Mouse (Mus musculus) CH12.LX (cell line): Measurements from ENCODE around the gene Snta1. TPM values are rescaled to one million over a fixed set of nuclear protein-coding genes. Genes with fewer than 3 reads are reported as not detected.
A peak's percentile ranks its signal among the peaks of the same experiment; 100 is the strongest.
"Not testable (repeated sequence)": the region's sequence is repeated elsewhere in the genome, so short reads cannot be mapped to it uniquely, and the experiment has no call there.

Experiments
- DNase-seq: peaks from one replicate; pipeline ENCODE4 v3.0.0-alpha.2; 2013; ENCODE audit errors: extremely low read depth
- H3K27ac ChIP-seq: 2 replicates; pipeline ENCODE4 v1.5.1; 2012; ENCODE audit warnings: low read depth, mild to moderate bottlenecking, control low read depth, moderate library complexity; ENCODE audit not compliant: insufficient read depth
- H3K27me3 ChIP-seq: replicated peaks from 2 replicates; pipeline ENCODE3; 2012; ENCODE audit warnings: inconsistent platforms
- H3K36me3 ChIP-seq, 2 experiments: replicated peaks in 1 of 2; 2 replicates each; pipeline versions ENCODE3 to v1.6.1; 2012; ENCODE audit warnings: inconsistent platforms in 1 of 2, low read length in 1 of 2, mild to moderate bottlenecking in 1 of 2, mixed read lengths in 1 of 2, moderate library complexity in 1 of 2; ENCODE audit not compliant: control insufficient read depth in 1 of 2, insufficient read depth in 1 of 2
- H3K4me1 ChIP-seq, 2 experiments: 2 replicates each; pipeline ENCODE4 v1.6.1; 2012; ENCODE audit warnings: inconsistent platforms in 1 of 2, moderate library complexity in 1 of 2; ENCODE audit not compliant: insufficient read depth in 2 of 2, control insufficient read depth in 1 of 2
- H3K4me2 ChIP-seq: 2 replicates; pipeline ENCODE4 v1.6.1; 2012; ENCODE audit warnings: low read depth, mild to moderate bottlenecking, control low read depth; ENCODE audit not compliant: poor library complexity, insufficient read depth, severe bottlenecking
- H3K4me3 ChIP-seq, 3 experiments: fragments of 150-350 bp in 1 of 3; sonication (generic) in 1 of 3; replicated peaks in 1 of 3; 2 replicates each; pipeline versions ENCODE3 to v1.5.1; 2011 to 2012; ENCODE audit warnings: low read depth in 2 of 3, low read length in 2 of 3, mild to moderate bottlenecking in 2 of 3, moderate library complexity in 2 of 3, control low read depth in 1 of 3, improper control_type of control experiment in 1 of 3, inconsistent platforms in 1 of 3, mixed read lengths in 1 of 3; ENCODE audit not compliant: poor library complexity in 1 of 3
- H3K79me2 ChIP-seq: replicated peaks from 2 replicates; pipeline ENCODE4 v1.6.1; 2012; ENCODE audit warnings: mild to moderate bottlenecking, moderate library complexity; ENCODE audit not compliant: control insufficient read depth, poor library complexity, insufficient read depth, severe bottlenecking; ENCODE audit errors: extremely low read depth
- H3K9ac ChIP-seq: 2 replicates; pipeline ENCODE4 v1.6.1; 2012; ENCODE audit warnings: low read depth, mild to moderate bottlenecking, control low read depth, moderate library complexity; ENCODE audit not compliant: insufficient read depth
- H3K9me3 ChIP-seq: replicated peaks from 2 replicates; pipeline ENCODE3; 2012; ENCODE audit warnings: low read length, inconsistent platforms, mixed read lengths
- CHD2 ChIP-seq: IDR thresholded peaks from 2 replicates; pipeline ENCODE4 v1.6.1; 2011; ENCODE audit warnings: low read length, improper control_type of control experiment
- CTCF ChIP-seq, 2 experiments: IDR thresholded peaks in 1 of 2; conservative IDR thresholded peaks in 1 of 2; 2 replicates each; pipeline ENCODE4 v1.5.1; 2011 to 2012; ENCODE audit warnings: low read depth in 2 of 2, low read length in 2 of 2, improper control_type of control experiment in 1 of 2, inconsistent platforms in 1 of 2, mild to moderate bottlenecking in 1 of 2, moderate library complexity in 1 of 2
- E2F4 ChIP-seq: IDR thresholded peaks from 2 replicates; pipeline ENCODE4 v1.6.1; 2011; ENCODE audit warnings: low read depth, low read length, improper control_type of control experiment; ENCODE audit not compliant: insufficient replicate concordance
- ELF1 ChIP-seq: IDR thresholded peaks from 2 replicates; pipeline ENCODE4 v1.6.1; 2014; ENCODE audit warnings: low read depth, mild to moderate bottlenecking, inconsistent platforms, low read length, improper control_type of control experiment
- GABPA ChIP-seq: IDR thresholded peaks from 2 replicates; pipeline ENCODE4 v1.6.1; 2012; ENCODE audit warnings: low read depth, low read length, improper control_type of control experiment, inconsistent platforms; ENCODE audit not compliant: insufficient replicate concordance
- HCFC1 ChIP-seq: IDR thresholded peaks from 2 replicates; pipeline ENCODE4 v1.6.1; 2012; ENCODE audit warnings: low read depth, mild to moderate bottlenecking, inconsistent platforms, low read length, improper control_type of control experiment
- IRF4 ChIP-seq: IDR thresholded peaks from 2 replicates; pipeline ENCODE4 v1.6.1; 2014; ENCODE audit warnings: low read depth, mild to moderate bottlenecking, inconsistent platforms, low read length, improper control_type of control experiment
- JUN ChIP-seq: IDR thresholded peaks from 2 replicates; pipeline ENCODE4 v1.6.1; 2011; ENCODE audit warnings: low read depth, mild to moderate bottlenecking, low read length, improper control_type of control experiment, moderate library complexity; ENCODE audit not compliant: insufficient read depth
- MXI1 ChIP-seq: IDR thresholded peaks from 2 replicates; pipeline ENCODE4 v1.6.1; 2011; ENCODE audit warnings: mild to moderate bottlenecking, low read depth, low read length, improper control_type of control experiment
- NRF1 ChIP-seq: IDR thresholded peaks from 2 replicates; pipeline ENCODE4 v1.6.1; 2014; ENCODE audit warnings: low read depth, mild to moderate bottlenecking, inconsistent platforms, low read length, improper control_type of control experiment, moderate library complexity
- PAX5 ChIP-seq: IDR thresholded peaks from 2 replicates; pipeline ENCODE4 v1.6.1; 2012; ENCODE audit warnings: low read length, inconsistent platforms, mixed read lengths
- POLR2A ChIP-seq: IDR thresholded peaks from 2 replicates; pipeline ENCODE4 v1.6.1; 2011; ENCODE audit warnings: low read depth, mild to moderate bottlenecking, improper control_type of control experiment, low read length
- POLR2AphosphoS2 ChIP-seq: IDR thresholded peaks from 2 replicates; pipeline ENCODE4 v1.6.1; 2011; ENCODE audit warnings: low read depth, low read length, improper control_type of control experiment
- SIN3A ChIP-seq: IDR thresholded peaks from 2 replicates; pipeline ENCODE4 v1.6.1; 2012; ENCODE audit warnings: low read length, improper control_type of control experiment, inconsistent platforms
- SMC3 ChIP-seq: IDR thresholded peaks from 2 replicates; pipeline ENCODE4 v1.6.1; 2011; ENCODE audit warnings: low read depth, low read length, improper control_type of control experiment
- USF1 ChIP-seq: IDR thresholded peaks from 2 replicates; pipeline ENCODE4 v1.6.1; 2014; ENCODE audit warnings: low read depth, mild to moderate bottlenecking, inconsistent platforms, low read length, improper control_type of control experiment
- USF2 ChIP-seq: conservative IDR thresholded peaks from 2 replicates; pipeline ENCODE4 v1.6.1; 2011; ENCODE audit warnings: low read depth, low read length, improper control_type of control experiment
- ZC3H11A ChIP-seq: IDR thresholded peaks from 2 replicates; pipeline ENCODE4 v1.6.1; 2012; ENCODE audit warnings: low read depth, mild to moderate bottlenecking, inconsistent platforms, low read length, improper control_type of control experiment
- ZKSCAN1 ChIP-seq: IDR thresholded peaks from 2 replicates; pipeline ENCODE4 v1.6.1; 2012; ENCODE audit warnings: low read depth, inconsistent platforms, low read length, improper control_type of control experiment, borderline replicate concordance
- ZMIZ1 ChIP-seq: IDR thresholded peaks from 2 replicates; pipeline ENCODE4 v1.6.1; 2012; ENCODE audit warnings: low read depth, mild to moderate bottlenecking, inconsistent platforms, low read length, improper control_type of control experiment
- dilution Hi-C: fragments of 300-500 bp; cut with MboI; formaldehyde crosslinking; loops from 2 replicates; pipeline ENCODE4 v1.14.3; 2020; ENCODE audit warnings: low sequenced_read_pairs; ENCODE audit not compliant: extremely low pct_unique_long_range_greater_than_20kb, extremely low pct_ligation_motif_present
- in situ Hi-C: fragments of 300-500 bp; cut with MboI; formaldehyde crosslinking; loops from 3 replicates; pipeline ENCODE4 v1.14.3; 2019; ENCODE audit warnings: low sequenced_read_pairs, low pct_ligation_motif_present, low pct_unique_long_range_greater_than_20kb, mixed read lengths
- polyA plus RNA-seq: library from polyadenylated mRNA; unstranded; fragments of >175 nt; gene quantifications from 2 replicates; pipeline ENCODE4 v1.2.1, GENCODE M21; 2012; ENCODE audit warnings: low read depth; ENCODE audit not compliant: insufficient read length
- total RNA-seq, 2 experiments: library from RNA; depleted of rRNA; stranded (reverse); fragments of 300-350 nt in 1 of 2; fragments of >200 nt in 1 of 2; gene quantifications; 2 replicates each; pipeline ENCODE4 v1.2.3; 2012 to 2014

The Snta1 gene
- total and polyA plus RNA-seq, 3 experiments = 0.33 TPM; not detected in 2

GRCm38 (mm10) chr2:154354000-154354425, 53.9 kb downstream of the Snta1 start:
- H3K9me3 ChIP-seq, DNase-seq, H3K27me3 ChIP-seq, in situ Hi-C loops, H3K79me2 ChIP-seq, H3K4me2 ChIP-seq, dilution Hi-C loops: not testable (repeated sequence)
- Histone ChIP-seq H3K9ac (peak overlapping the region; percentile 76), H3K4me1 (peaks cover 0 to 13% of the 10 kb centered on the region in 2 experiments; a peak in 1 of 4 replicates), H3K36me3 (peaks cover 26 to 40% of the 10 kb centered on the region in 2 experiments), H3K4me3 (peak overlapping the region; percentile 59 to 78 (median 68)), H3K27ac (peak overlapping the region; percentile 72)
- peak; percentile 37; the same call in 1 of the 2 replicates for TF ChIP-seq POLR2A

- H3K9ac ChIP-seq = no peak overlapping the region
- H3K9me3 ChIP-seq = no peaks in the 10 kb centered on the region
- no peak for TF ChIP-seq NRF1
- TF ChIP-seq USF1 = no peak
- no peak for TF ChIP-seq CTCF (conservative IDR thresholded peaks at IDR 0.05 in 1 of 2, IDR thresholded peaks at IDR 0.05 in 1 of 2; ENCODE audit: low read depth in 2 of 2, low read length in 2 of 2)
- TF ChIP-seq MXI1 = no peak
- no peak for TF ChIP-seq GABPA
- no peak for TF ChIP-seq CHD2
- no peak for TF ChIP-seq ELF1
- TF ChIP-seq PAX5 = no peak
- no peak for TF ChIP-seq HCFC1
- TF ChIP-seq POLR2A = no peak
- TF ChIP-seq IRF4 = no peak
- TF ChIP-seq, all 38 proteins: peak for 0
- H3K4me1 ChIP-seq = peaks cover 0 to 13% of the 10 kb centered on the region in 2 experiments; a peak in 1 of 4 replicates
- no peaks in the 10 kb centered on the region for H3K27me3 ChIP-seq
- DNase-seq = no peak
- H3K36me3 ChIP-seq = peaks cover 53 to 84% of the 10 kb centered on the region in 2 experiments
- peaks cover 5% of the 10 kb centered on the region; the same call in 1 of the 2 replicates for H3K79me2 ChIP-seq
- dilution Hi-C loops (no loop called here), in situ Hi-C loops (no loop called here)
- no peak overlapping the region for H3K4me3 ChIP-seq
- H3K4me2 ChIP-seq = no peak overlapping the region
- H3K27ac ChIP-seq = no peak overlapping the region
Measured at GRCm38 (mm10) chr2:154348152-154348551, 59.7 kb downstream of the Snta1 start.

GRCm38 (mm10) chr2:154339356-154339755, 68.5 kb downstream of the Snta1 start:
- dilution Hi-C loops (no loop called here), in situ Hi-C loops (no loop called here)

More at GRCm38 (mm10) chr2:154339356-154339755, 68.5 kb downstream of the Snta1 start:
- no peaks in the 10 kb centered on the region for H3K9me3 ChIP-seq
- no peak overlapping the region for H3K4me3 ChIP-seq
- peaks cover 39 to 72% of the 10 kb centered on the region in 2 experiments for H3K36me3 ChIP-seq
- TF ChIP-seq ZKSCAN1 (no peak), POLR2A (no peak), E2F4 (no peak), POLR2AphosphoS2 (no peak), ZMIZ1 (no peak), SIN3A (no peak), GABPA (no peak), ZC3H11A (no peak), USF2 (no peak), SMC3 (no peak), JUN (no peak)
- TF ChIP-seq, all 38 proteins: peak for 0
- no peaks in the 10 kb centered on the region for H3K4me1 ChIP-seq
- H3K4me2 ChIP-seq = no peak overlapping the region
- DNase-seq = no peak
- no peaks in the 10 kb centered on the region for H3K79me2 ChIP-seq
- H3K9ac ChIP-seq = no peak overlapping the region
- H3K27me3 ChIP-seq = no peaks in the 10 kb centered on the region
- no peak overlapping the region for H3K27ac ChIP-seq
